Mouse (Mus musculus): Measurements from ENCODE around the gene Cyp2f2.

The Cyp2f2 gene

DNA sequence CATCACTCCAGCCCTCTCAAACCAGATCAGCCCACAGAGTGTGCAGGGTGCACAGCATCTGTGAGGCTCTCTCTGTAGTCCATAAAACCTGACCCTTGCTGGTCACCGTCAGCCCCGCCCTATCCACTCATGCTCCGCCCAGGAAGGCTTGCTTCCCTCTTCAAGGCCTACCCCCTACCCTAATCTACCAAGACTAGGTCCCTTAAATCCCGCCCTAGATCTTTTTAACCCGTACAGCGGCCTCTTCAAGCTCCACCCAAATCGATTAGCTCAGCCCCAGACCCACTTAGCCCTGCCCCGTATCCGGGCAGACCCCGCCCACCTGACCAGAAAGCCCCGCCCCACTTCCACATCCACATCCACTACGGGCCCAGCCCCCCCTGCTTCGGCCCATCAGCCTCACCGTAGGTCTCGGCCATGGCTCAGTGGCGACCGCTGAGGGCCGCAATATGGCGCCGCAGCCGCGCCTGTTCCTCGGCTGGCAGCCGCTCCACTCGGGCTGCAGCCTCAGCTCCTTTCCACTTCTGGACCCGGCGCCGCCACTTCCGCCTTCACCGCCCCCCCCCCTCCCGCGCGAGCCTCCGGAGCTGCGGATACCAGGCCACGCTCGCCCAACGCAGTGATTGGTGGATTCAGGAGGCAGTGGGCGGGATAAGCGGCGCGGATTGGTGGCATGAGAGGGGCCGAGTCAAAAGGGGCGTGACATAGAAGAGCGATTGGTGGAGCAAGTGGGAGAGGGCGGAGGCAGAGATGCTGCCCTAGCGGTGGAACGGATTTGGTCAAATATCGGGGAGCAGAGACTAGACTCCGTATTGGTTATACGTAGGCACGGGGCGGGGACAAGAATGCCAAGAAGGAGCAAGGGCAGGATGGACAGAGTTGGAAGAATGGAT lies 58.9 kb downstream of the Cyp2f2 start, which contains the start of gene Rab4b:
Rab4b (minus strand) TSS at position 573 of the 893 bp plus-strand sequence.
- DNase-seq (ENCODE audit: low spot score), result peak; percentile 99

DNA sequence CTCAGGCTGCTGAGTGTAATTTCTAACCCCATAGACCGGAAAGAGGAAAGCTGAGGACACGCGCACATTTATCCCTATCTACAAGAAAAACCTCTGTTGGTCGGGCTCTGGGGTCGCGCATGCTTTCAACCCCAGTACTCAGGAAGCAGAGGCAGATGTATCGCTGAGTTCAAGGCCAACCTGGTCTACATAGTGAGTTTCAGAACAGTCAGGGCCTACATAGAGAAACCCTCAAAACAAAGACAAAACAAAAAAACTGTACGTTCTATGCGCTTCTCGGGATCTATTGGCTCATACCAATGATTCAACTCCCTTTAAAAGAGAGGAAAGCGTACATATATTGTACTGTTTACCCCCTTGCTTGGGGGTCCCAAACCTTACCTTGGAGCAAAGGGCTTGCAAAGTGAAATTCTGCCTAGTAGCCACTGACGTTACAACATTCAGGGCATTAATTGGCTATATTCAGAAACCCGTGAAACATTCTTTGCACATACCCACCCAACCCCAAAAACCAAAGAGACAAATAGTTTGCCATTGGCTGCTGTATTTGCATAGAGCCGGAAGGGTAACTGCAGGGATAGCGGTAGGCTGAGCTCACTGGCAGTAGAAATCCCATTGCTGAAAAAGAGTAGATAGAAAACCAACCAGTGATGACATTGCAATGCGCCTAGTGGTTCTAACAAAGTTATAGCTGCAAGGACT lies 59.7 kb downstream of the Cyp2f2 start:
- DNase-seq (ENCODE audit: low spot score), result no peak

DNA sequence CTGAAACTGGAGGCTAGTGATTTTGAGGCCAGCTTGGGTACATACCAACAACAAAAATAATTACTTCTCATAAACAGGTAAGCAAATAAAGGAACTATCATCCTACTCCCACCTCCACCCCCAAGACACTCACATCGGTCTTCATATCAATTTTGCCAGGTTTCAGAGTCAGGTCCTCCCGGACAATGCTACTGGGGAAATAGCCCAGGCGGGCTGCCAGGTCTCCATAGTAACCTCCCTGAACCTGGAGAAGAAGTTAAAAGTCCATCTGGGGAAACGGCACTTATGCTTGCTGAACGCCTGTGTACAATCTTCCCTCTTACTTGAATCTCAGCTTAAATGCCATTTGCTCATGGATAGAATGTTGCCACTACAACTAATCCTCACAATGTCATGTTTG lies 60.3 kb downstream of the Cyp2f2 start:
- no peak for DNase-seq (ENCODE audit: low spot score)

DNA sequence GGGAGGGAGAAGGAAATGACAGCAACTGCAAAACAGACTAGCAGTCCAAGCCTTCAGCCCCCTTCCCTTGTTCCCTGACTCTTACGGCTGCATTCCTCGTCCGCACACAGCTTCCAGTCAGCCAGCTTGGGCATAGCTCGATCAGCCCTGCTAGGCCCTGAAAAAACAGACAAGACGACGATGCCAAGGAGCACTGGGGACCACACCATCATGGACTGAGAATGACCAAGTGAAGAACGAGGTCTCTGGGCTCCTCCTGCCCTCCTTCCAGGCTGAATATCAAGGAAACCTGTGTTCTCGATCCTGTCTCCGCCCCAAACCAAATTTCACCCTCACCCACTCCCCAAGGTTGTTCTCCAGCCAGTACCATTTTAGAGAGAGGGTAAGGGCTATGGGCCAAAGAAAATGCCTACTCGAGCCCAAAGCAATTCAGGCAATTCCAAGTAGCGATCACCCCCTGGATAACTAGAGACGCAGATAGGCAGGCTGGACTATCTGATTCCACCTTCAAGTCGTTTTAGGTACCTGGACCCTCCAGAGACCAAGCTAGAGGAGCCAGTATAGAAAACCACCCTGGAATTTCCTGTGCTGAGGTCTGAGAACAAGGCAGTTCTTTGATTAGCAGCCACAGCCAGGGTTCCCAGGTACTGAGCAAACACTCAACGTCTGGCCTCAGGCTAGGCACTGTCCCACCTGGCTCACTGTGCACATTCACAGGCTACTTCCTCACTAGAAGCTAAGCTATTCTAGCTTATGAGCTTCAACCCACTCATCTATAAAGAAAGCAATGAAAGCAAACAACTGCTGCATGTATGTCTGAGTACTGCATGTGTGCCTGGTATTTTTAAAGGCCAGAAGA lies 61.4 kb downstream of the Cyp2f2 start, which contains the start of the genes Gm21983 and Mia:
Gm21983 (minus strand) TSS at position 250 of the 859 bp plus-strand sequence.
Mia (minus strand) TSS at position 321 of the 859 bp plus-strand sequence.
- DNase-seq (ENCODE audit: low spot score), result no peak

DNA sequence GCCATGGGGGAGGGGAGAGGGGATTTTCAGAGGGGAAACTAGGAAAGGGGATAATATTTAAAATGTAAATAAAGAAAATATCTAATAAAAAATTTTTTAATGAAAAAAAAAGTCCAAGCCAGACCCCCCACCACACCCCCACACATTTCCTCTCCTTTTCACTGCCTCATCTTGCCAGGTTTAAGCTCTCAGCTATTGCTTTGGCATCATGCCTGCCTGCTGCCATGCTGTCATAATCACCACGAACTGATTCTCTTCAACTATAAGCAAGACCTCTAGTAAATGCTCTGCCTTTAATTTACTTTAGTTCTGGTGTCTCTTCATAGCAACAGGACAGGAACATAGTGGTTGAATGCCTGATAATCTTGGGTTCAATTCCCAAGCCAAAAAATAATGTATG lies 62.8 kb downstream of the Cyp2f2 start:
- DNase-seq (ENCODE audit: low spot score), result no peak
